Mouse (Mus musculus) layer of hippocampus, adult 8-10 months (tissue): ENCODE results near the gene Prpf40b. TPM values are rescaled to one million over a fixed set of nuclear protein-coding genes. Genes with fewer than 3 reads are reported as not detected.

Experiments
- DNase-seq, 2 experiments: peaks; one replicate each; pipeline ENCODE4 v3.0.0; 2022; ENCODE audit warnings: low spot score in 2 of 2
- total RNA-seq, 4 experiments: library from RNA; stranded (reverse); gene quantifications; 2 replicates each; pipeline ENCODE4 v1.2.4; 2022

Prpf40b gene
- total RNA-seq, 4 experiments from 2014 or later = 93.1 to 117 (median 99.9) TPM

GRCm38 (mm10) chr15:99332921-99333675 lies 38.2 kb downstream of the Prpf40b start:
- no peak for DNase-seq

- DNase-seq = no peak
These were observed 38.8 kb downstream of the Prpf40b start for GRCm38 (mm10) chr15:99333676-99334065.

- no peak for DNase-seq
These were observed 39.6 kb downstream of the Prpf40b start for GRCm38 (mm10) chr15:99334500-99334899.

- no peak for DNase-seq
These were observed 41.0 kb downstream of the Prpf40b start for GRCm38 (mm10) chr15:99335801-99336320.

- no peak for DNase-seq
These were observed 44.0 kb downstream of the Prpf40b start for GRCm38 (mm10) chr15:99338916-99339315.

GRCm38 (mm10) chr15:99339669-99340068 lies 44.8 kb downstream of the Prpf40b start:
- no peak for DNase-seq

GRCm38 (mm10) chr15:99341102-99341501 lies 46.2 kb downstream of the Prpf40b start:
- DNase-seq = no peak

- no peak for DNase-seq
These were observed 47.5 kb downstream of the Prpf40b start for GRCm38 (mm10) chr15:99342194-99342981.

- DNase-seq = peak; percentile 74 to 85
These were observed 48.7 kb downstream of the Prpf40b start for GRCm38 (mm10) chr15:99343414-99344147.

GRCm38 (mm10) chr15:99344148-99344870 lies 49.4 kb downstream of the Prpf40b start:
- no peak for DNase-seq

- no peak for DNase-seq
These were observed 50.1 kb downstream of the Prpf40b start for GRCm38 (mm10) chr15:99344961-99345360.

GRCm38 (mm10) chr15:99351610-99352009 lies 56.7 kb downstream of the Prpf40b start:
- no peak for DNase-seq

- no peak for DNase-seq
These were observed 57.4 kb downstream of the Prpf40b start for GRCm38 (mm10) chr15:99352306-99352705.

GRCm38 (mm10) chr15:99355660-99356059 lies 60.8 kb downstream of the Prpf40b start:
- DNase-seq = no peak

GRCm38 (mm10) chr15:99356462-99356861 lies 61.6 kb downstream of the Prpf40b start:
- no peak for DNase-seq

GRCm38 (mm10) chr15:99358952-99359351 lies 64.1 kb downstream of the Prpf40b start:
- no peak for DNase-seq

- DNase-seq = no peak
These were observed 69.2 kb downstream of the Prpf40b start for GRCm38 (mm10) chr15:99364022-99364530.

- DNase-seq = no peak
These were observed 70.0 kb downstream of the Prpf40b start for GRCm38 (mm10) chr15:99364921-99365320.
